1 mouse cellular context compared by ENCODE assay signal in the genomic region with DNA sequence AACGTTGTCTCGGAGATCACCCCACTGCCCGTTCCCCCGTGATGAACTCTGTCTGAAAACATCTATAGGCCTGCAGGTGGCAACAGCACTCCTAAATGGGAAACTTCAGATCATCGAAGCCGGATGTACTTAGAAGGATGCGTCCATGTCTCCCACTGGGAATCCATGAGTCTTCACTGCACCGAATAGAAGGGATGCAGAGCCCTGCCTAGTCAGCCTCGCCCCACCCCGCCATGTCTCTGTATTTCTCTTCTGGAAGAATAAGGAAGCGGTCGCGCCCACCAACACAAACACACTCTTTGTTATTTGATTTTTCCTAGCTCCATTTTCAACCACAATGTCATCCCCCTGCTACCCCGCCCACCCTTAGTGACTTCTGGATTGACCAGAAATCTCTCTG.
TF ChIP-seq lines count a peak whose summit lies in the region.

No protein-coding gene starts in this region.

TF ChIP-seq in ES-E14, 5 proteins besides CTCF, POLR2A, EP300 and RAD21:
- TF ChIP-seq ZNF384 (IDR thresholded peaks at IDR 0.05; ENCODE audit: low read depth, low read length) (no peak), MAFK (IDR thresholded peaks at IDR 0.05; ENCODE audit: insufficient read depth, low read depth, low read length) (no peak), CHD2 (IDR thresholded peaks at IDR 0.05; ENCODE audit: low read depth, low read length) (no peak), HCFC1 (IDR thresholded peaks at IDR 0.05; ENCODE audit: borderline replicate concordance, insufficient read depth, low read length) (no peak), ZC3H11A (IDR thresholded peaks at IDR 0.05; ENCODE audit: borderline replicate concordance, low read depth, low read length) (no peak)
